In the genomic region with DNA sequence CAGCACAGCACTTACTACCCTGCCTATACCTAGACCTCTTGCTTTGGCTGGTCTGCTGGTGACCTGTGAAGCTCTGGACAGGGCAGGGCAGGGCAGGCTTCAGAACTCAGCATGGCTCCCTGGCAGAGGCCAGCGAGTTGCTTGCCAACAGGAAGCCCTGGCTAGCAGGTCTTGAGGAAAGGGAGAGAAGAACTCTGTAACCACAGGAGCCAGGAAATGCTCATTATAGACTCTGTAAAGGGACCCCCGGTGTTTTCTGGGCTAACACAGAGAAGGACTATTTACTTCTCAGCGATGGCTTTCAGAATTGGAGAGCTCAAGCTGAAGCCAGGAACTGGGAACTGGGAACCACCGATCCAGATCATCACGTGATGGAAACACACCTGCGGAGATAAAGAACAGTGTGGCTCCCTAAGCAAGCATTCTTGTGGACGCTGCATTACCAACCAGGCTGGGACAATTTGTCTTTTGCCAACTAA, we compare ENCODE assay signal across 10 mouse cellular contexts. TPM values are rescaled to one million over a fixed set of nuclear protein-coding genes. Genes with fewer than 3 reads are reported as not detected.
DNase-seq lines count a peak whose midpoint lies in the region; ATAC-seq and TF ChIP-seq lines count a peak whose summit lies in the region.
"Had no signal": no experiment of that assay in that cellular context is flagged by ENCODE, and none has a peak within 500 bp of the region (broad histone marks: within the 10 kb centered on the region; RNA-seq: fewer than 3 reads in every experiment).

No protein-coding gene starts in this region.

- H3K36me3 ChIP-seq in thymus, adult 2 months (ENCODE audit: control insufficient read depth, insufficient read depth, low read length), result no peaks in the 10 kb centered on the region
- H3K36me3 ChIP-seq in hindbrain, embryonic 16.5 days (ENCODE audit: control insufficient read depth, insufficient read depth, low read length), result no peaks in the 10 kb centered on the region
- H3K36me3 ChIP-seq: liver, embryonic 15.5 days had no signal

- no peak overlapping the region for H3K9ac ChIP-seq in hindbrain, embryonic 16.5 days (ENCODE audit: low read depth, low read length)
- H3K9ac ChIP-seq: liver, embryonic 15.5 days had no signal

- no peaks in the 10 kb centered on the region for H3K27me3 ChIP-seq in thymus, adult 2 months (ENCODE audit: control insufficient read depth, insufficient read depth, low read length)
- no peaks in the 10 kb centered on the region for H3K27me3 ChIP-seq in hindbrain, embryonic 16.5 days (replicated peaks; ENCODE audit: control insufficient read depth, insufficient read depth, low read length)
- H3K27me3 ChIP-seq: liver, embryonic 15.5 days had no signal

- WGBS in thymus, adult 2 months, result 7% methylated on average over 7 of the region's 7 CpGs
- WGBS in hindbrain, embryonic 16.5 days, result 69% methylated on average over 7 of the region's 7 CpGs

- no peak for TF ChIP-seq CTCF in cortical plate, adult 2 months (IDR thresholded peaks at IDR 0.05; ENCODE audit: extremely low read depth, insufficient read depth, low read length)
- TF ChIP-seq CTCF in thymus, adult 2 months (IDR thresholded peaks at IDR 0.05; ENCODE audit: borderline replicate concordance, control insufficient read depth, extremely low read depth, insufficient read depth, low read length, poor library complexity), result no peak

- no peak overlapping the region for H3K4me2 ChIP-seq in hindbrain, embryonic 16.5 days (ENCODE audit: low read length)
- H3K4me2 ChIP-seq: liver, embryonic 15.5 days had no signal

- H3K9me3 ChIP-seq in hindbrain, embryonic 16.5 days (ENCODE audit: control insufficient read depth, low read length), result no peaks in the 10 kb centered on the region
- H3K9me3 ChIP-seq: liver, embryonic 15.5 days had no signal

- TF ChIP-seq POLR2A in cortical plate, adult 2 months (IDR thresholded peaks at IDR 0.05; ENCODE audit: extremely low read depth, insufficient read depth, low read length), result no peak
- no peak for TF ChIP-seq POLR2A in thymus, adult 2 months (IDR thresholded peaks at IDR 0.05; ENCODE audit: control insufficient read depth, extremely low read depth, insufficient read depth, low read length, poor library complexity)

- H3K4me3 ChIP-seq in cortical plate, adult 2 months (ENCODE audit: insufficient read depth, low read length), result no peak overlapping the region
- no peak overlapping the region for H3K4me3 ChIP-seq in thymus, adult 2 months (ENCODE audit: control insufficient read depth, insufficient read depth, low read length)
- H3K4me3 ChIP-seq in hindbrain, embryonic 16.5 days (ENCODE audit: low read length), result no peak overlapping the region
- H3K4me3 ChIP-seq: liver, embryonic 15.5 days had no signal

- DNase-seq in cerebellum, postnatal 4 days (ENCODE audit: low spot score in 2 of 2), result no peak
- DNase-seq in ovary, postnatal 36 days (ENCODE audit: low spot score), result peak; percentile 39
- DNase-seq in ovary, postnatal 14 days (ENCODE audit: low spot score), result no peak
- peak; percentile 36 for DNase-seq in thymus, adult 2 months
- DNase-seq in retina, embryonic 14.5 days (ENCODE audit: low spot score), result no peak

- peak; percentile 94 for ATAC-seq in cerebellum, adult (ENCODE audit: insufficient number of reproducible peaks, low FRiP score, low TSS enrichment)
- ATAC-seq in hindbrain, embryonic 16.5 days, result no peak
- ATAC-seq: activated CD4-positive, CD25-positive, alpha-beta regulatory T cell, adult 4 months had no signal

- H3K27ac ChIP-seq in cortical plate, adult 2 months (ENCODE audit: insufficient read depth, low read length), result peak overlapping the region; percentile 78; the same call in 1 of the 2 replicates
- H3K27ac ChIP-seq in thymus, adult 2 months (ENCODE audit: control insufficient read depth, insufficient read depth, low read length), result peak overlapping the region; percentile 20; the same call in 1 of the 2 replicates
- no peak overlapping the region for H3K27ac ChIP-seq in hindbrain, embryonic 16.5 days (ENCODE audit: low read depth, low read length)
- H3K27ac ChIP-seq: liver, embryonic 15.5 days had no signal

- no peaks in the 10 kb centered on the region for H3K4me1 ChIP-seq in cortical plate, adult 2 months (ENCODE audit: control insufficient read depth, insufficient read depth, low read length)
- H3K4me1 ChIP-seq in thymus, adult 2 months (replicated peaks; ENCODE audit: control insufficient read depth, insufficient read depth, low read length), result peaks cover 24% of the 10 kb centered on the region
- H3K4me1 ChIP-seq in hindbrain, embryonic 16.5 days (ENCODE audit: control insufficient read depth, insufficient read depth, low read depth, low read length), result no peaks in the 10 kb centered on the region

RNA-seq across cellular contexts. Expression of a gene that starts 40.8 kb away (rescaled TPM):
- 28.3 and 29.6 TPM in 2 replicates for polyA plus RNA-seq in cortical plate, adult 2 months (2012; rRNA removed)
- polyA plus RNA-seq in thymus, adult 2 months (2012; rRNA removed), result 10.8 and 14.6 TPM in 2 replicates
- 62.2 and 64.6 TPM in 2 replicates for polyA plus RNA-seq in hindbrain, embryonic 16.5 days (2015; fragmentation: Nextera tagmentation; extraction: Ambion mirVana)

Comparison
In these comparisons a context has a peak if more than half of its experiments do, and no peak if none do; other contexts are left out.
1. DNase-seq: peak in ovary, postnatal 36 days (single experiment) and thymus, adult 2 months (single experiment); none in cerebellum, postnatal 4 days (0 of 2), ovary, postnatal 14 days (single experiment) and retina, embryonic 14.5 days (single experiment).